Mouse (Mus musculus): Measurements from ENCODE around the gene Inhbe. TPM values are rescaled to one million over a fixed set of nuclear protein-coding genes. Genes with fewer than 3 reads are reported as not detected.
"Not testable (repeated sequence)": the region's sequence is repeated elsewhere in the genome, so short reads cannot be mapped to it uniquely, and the experiment has no call there.

Inhbe gene
- polyA plus RNA-seq, 1 experiment from 2014 or later, result 0.15 TPM

GRCm38 (mm10) chr10:127312858-127313257, 41.4 kb downstream of the Inhbe start:
- no peak overlapping the region for H3K27ac ChIP-seq (replicated peaks; ENCODE audit: low read depth, low read length)
- H3K4me2 ChIP-seq (ENCODE audit: low read depth, severe bottlenecking), result no peak overlapping the region
- 84% methylated on average over 4 of the region's 4 CpGs for WGBS
- H3K9me3 ChIP-seq (ENCODE audit: control insufficient read depth, low read length), result no peaks in the 10 kb centered on the region
- H3K4me3 ChIP-seq (ENCODE audit: low read depth, low read length), result no peak overlapping the region
- peaks cover 5% of the 10 kb centered on the region; the same call in 1 of the 2 replicates for H3K36me3 ChIP-seq (ENCODE audit: control insufficient read depth, insufficient read depth, low read length)
- no peak overlapping the region for H3K9ac ChIP-seq (ENCODE audit: low read length)
- peaks cover 6% of the 10 kb centered on the region; the same call in 1 of the 2 replicates for H3K4me1 ChIP-seq (ENCODE audit: control insufficient read depth, insufficient read depth, low read length)
- H3K27me3 ChIP-seq (ENCODE audit: control insufficient read depth, insufficient read depth, low read length), result no peaks in the 10 kb centered on the region
- DNase-seq (ENCODE audit: low spot score) (no peak), ATAC-seq (ENCODE audit: insufficient number of reproducible peaks, low FRiP score, low TSS enrichment, low read depth) (no peak)

GRCm38 (mm10) chr10:127312356-127312676, 41.9 kb downstream of the Inhbe start:
- Histone ChIP-seq H3K4me1 (ENCODE audit: control insufficient read depth, insufficient read depth, low read length) (peaks cover 6% of the 10 kb centered on the region; the same call in 1 of the 2 replicates), H3K27me3 (ENCODE audit: control insufficient read depth, insufficient read depth, low read length) (no peaks in the 10 kb centered on the region), H3K9ac (ENCODE audit: low read length) (0 out of 2 replicates have a peak overlapping the region, but pooled peaks have one; percentile 0), H3K4me2 (ENCODE audit: low read depth, severe bottlenecking) (peak overlapping the region; percentile 74), H3K27ac (replicated peaks; ENCODE audit: low read depth, low read length) (no peak overlapping the region), H3K9me3 (ENCODE audit: control insufficient read depth, low read length) (no peaks in the 10 kb centered on the region), H3K4me3 (ENCODE audit: low read depth, low read length) (peak overlapping the region; percentile 69), H3K36me3 (ENCODE audit: control insufficient read depth, insufficient read depth, low read length) (peaks cover 8% of the 10 kb centered on the region)
- peak; percentile 4; the same call in 1 of the 2 replicates for ATAC-seq (ENCODE audit: insufficient number of reproducible peaks, low FRiP score, low TSS enrichment, low read depth)
- DNase-seq (ENCODE audit: low spot score), result peak; percentile 94
- under 1% methylated on average over 4 of the region's 4 CpGs for WGBS

GRCm38 (mm10) chr10:127311476-127312355, 42.5 kb downstream of the Inhbe start, which contains the start of gene Mars:
Gene Mars (minus strand): TSS chr10:127311786.
- Histone ChIP-seq H3K27ac (replicated peaks; ENCODE audit: low read depth, low read length) (no peak within 1 kb of the TSS), H3K4me1 (ENCODE audit: control insufficient read depth, insufficient read depth, low read length) (peaks cover 6% of the 10 kb centered on the region; the same call in 1 of the 2 replicates), H3K4me2 (ENCODE audit: low read depth, severe bottlenecking) (peak within 1 kb of the TSS; percentile 74), H3K27me3 (ENCODE audit: control insufficient read depth, insufficient read depth, low read length) (no peaks in the 10 kb centered on the region), H3K9me3 (ENCODE audit: control insufficient read depth, low read length) (no peaks in the 10 kb centered on the region), H3K9ac (ENCODE audit: low read length) (peak within 1 kb of the TSS; percentile 71), H3K4me3 (ENCODE audit: low read depth, low read length) (peak within 1 kb of the TSS; percentile 69), H3K36me3 (ENCODE audit: control insufficient read depth, insufficient read depth, low read length) (peaks cover 13% of the 10 kb centered on the region)
- under 1% methylated on average over 65 of the region's 65 CpGs for WGBS
- DNase-seq (ENCODE audit: low spot score) (peak; percentile 94), ATAC-seq (ENCODE audit: insufficient number of reproducible peaks, low FRiP score, low TSS enrichment, low read depth) (peak; percentile 94)

- peak overlapping the region; percentile 66 for H3K4me2 ChIP-seq (ENCODE audit: low read depth, severe bottlenecking)
- H3K4me3 ChIP-seq (ENCODE audit: low read depth, low read length), result peak overlapping the region; percentile 69
- ATAC-seq (ENCODE audit: insufficient number of reproducible peaks, low FRiP score, low TSS enrichment, low read depth), result peak; percentile 41; the same call in 1 of the 2 replicates
- peaks cover 6% of the 10 kb centered on the region; the same call in 1 of the 2 replicates for H3K4me1 ChIP-seq (ENCODE audit: control insufficient read depth, insufficient read depth, low read length)
- no peaks in the 10 kb centered on the region for H3K27me3 ChIP-seq (ENCODE audit: control insufficient read depth, insufficient read depth, low read length)
- DNase-seq (ENCODE audit: low spot score), result peak; percentile 70
- 38% methylated on average over 23 of the region's 23 CpGs for WGBS
- H3K27ac ChIP-seq (replicated peaks; ENCODE audit: low read depth, low read length), result no peak overlapping the region
- peaks cover 16% of the 10 kb centered on the region for H3K36me3 ChIP-seq (ENCODE audit: control insufficient read depth, insufficient read depth, low read length)
- no peaks in the 10 kb centered on the region for H3K9me3 ChIP-seq (ENCODE audit: control insufficient read depth, low read length)
- peak overlapping the region; percentile 71 for H3K9ac ChIP-seq (ENCODE audit: low read length)
Observed at GRCm38 (mm10) chr10:127310523-127311475, 43.4 kb downstream of the Inhbe start.

GRCm38 (mm10) chr10:127309167-127309566, 45.0 kb downstream of the Inhbe start:
- DNase-seq (ENCODE audit: low spot score); ATAC-seq (ENCODE audit: insufficient number of reproducible peaks, low FRiP score, low TSS enrichment, low read depth); H3K9me3 ChIP-seq (ENCODE audit: control insufficient read depth, low read length); H3K4me3 ChIP-seq (ENCODE audit: low read depth, low read length); H3K27ac ChIP-seq (replicated peaks; ENCODE audit: low read depth, low read length); H3K9ac ChIP-seq (ENCODE audit: low read length); H3K4me2 ChIP-seq (ENCODE audit: low read depth, severe bottlenecking); H3K4me1 ChIP-seq (ENCODE audit: control insufficient read depth, insufficient read depth, low read length); H3K27me3 ChIP-seq (ENCODE audit: control insufficient read depth, insufficient read depth, low read length): not testable (repeated sequence)
- WGBS, result 89% methylated on average over 3 of the region's 3 CpGs
- peaks cover 28% of the 10 kb centered on the region for H3K36me3 ChIP-seq (ENCODE audit: control insufficient read depth, insufficient read depth, low read length)

- Histone ChIP-seq H3K4me2 (ENCODE audit: low read depth, severe bottlenecking) (no peak overlapping the region), H3K27me3 (ENCODE audit: control insufficient read depth, insufficient read depth, low read length) (no peaks in the 10 kb centered on the region)
Observed at GRCm38 (mm10) chr10:127303136-127303535, 51.1 kb downstream of the Inhbe start.

GRCm38 (mm10) chr10:127300361-127300760, 53.9 kb downstream of the Inhbe start:
- no peak overlapping the region for H3K4me3 ChIP-seq (ENCODE audit: low read depth, low read length)
- no peaks in the 10 kb centered on the region for H3K4me1 ChIP-seq (ENCODE audit: control insufficient read depth, insufficient read depth, low read length)
- no peak for ATAC-seq (ENCODE audit: insufficient number of reproducible peaks, low FRiP score, low TSS enrichment, low read depth)
- no peak overlapping the region for H3K9ac ChIP-seq (ENCODE audit: low read length)
- 94% methylated on average over 6 of the region's 6 CpGs for WGBS
- H3K27ac ChIP-seq (replicated peaks; ENCODE audit: low read depth, low read length), result no peak overlapping the region
- H3K4me2 ChIP-seq (ENCODE audit: low read depth, severe bottlenecking), result no peak overlapping the region
- H3K36me3 ChIP-seq (ENCODE audit: control insufficient read depth, insufficient read depth, low read length), result peaks cover 65% of the 10 kb centered on the region
- no peak for DNase-seq (ENCODE audit: low spot score)
- no peaks in the 10 kb centered on the region for H3K27me3 ChIP-seq (ENCODE audit: control insufficient read depth, insufficient read depth, low read length)
- no peaks in the 10 kb centered on the region for H3K9me3 ChIP-seq (ENCODE audit: control insufficient read depth, low read length)

More at GRCm38 (mm10) chr10:127303136-127303535, 51.1 kb downstream of the Inhbe start:
- no peak overlapping the region for H3K4me3 ChIP-seq (ENCODE audit: low read depth, low read length)
- WGBS, result 95% methylated on average over 11 of the region's 11 CpGs
- no peak for DNase-seq (ENCODE audit: low spot score)
- no peaks in the 10 kb centered on the region for H3K4me1 ChIP-seq (ENCODE audit: control insufficient read depth, insufficient read depth, low read length)
- H3K9ac ChIP-seq (ENCODE audit: low read length), result no peak overlapping the region
- peaks cover 61% of the 10 kb centered on the region for H3K36me3 ChIP-seq (ENCODE audit: control insufficient read depth, insufficient read depth, low read length)
- no peaks in the 10 kb centered on the region for H3K9me3 ChIP-seq (ENCODE audit: control insufficient read depth, low read length)
- no peak overlapping the region for H3K27ac ChIP-seq (replicated peaks; ENCODE audit: low read depth, low read length)
- no peak for ATAC-seq (ENCODE audit: insufficient number of reproducible peaks, low FRiP score, low TSS enrichment, low read depth)
